1 mouse cellular context compared by ENCODE assay signal in the genomic region with DNA sequence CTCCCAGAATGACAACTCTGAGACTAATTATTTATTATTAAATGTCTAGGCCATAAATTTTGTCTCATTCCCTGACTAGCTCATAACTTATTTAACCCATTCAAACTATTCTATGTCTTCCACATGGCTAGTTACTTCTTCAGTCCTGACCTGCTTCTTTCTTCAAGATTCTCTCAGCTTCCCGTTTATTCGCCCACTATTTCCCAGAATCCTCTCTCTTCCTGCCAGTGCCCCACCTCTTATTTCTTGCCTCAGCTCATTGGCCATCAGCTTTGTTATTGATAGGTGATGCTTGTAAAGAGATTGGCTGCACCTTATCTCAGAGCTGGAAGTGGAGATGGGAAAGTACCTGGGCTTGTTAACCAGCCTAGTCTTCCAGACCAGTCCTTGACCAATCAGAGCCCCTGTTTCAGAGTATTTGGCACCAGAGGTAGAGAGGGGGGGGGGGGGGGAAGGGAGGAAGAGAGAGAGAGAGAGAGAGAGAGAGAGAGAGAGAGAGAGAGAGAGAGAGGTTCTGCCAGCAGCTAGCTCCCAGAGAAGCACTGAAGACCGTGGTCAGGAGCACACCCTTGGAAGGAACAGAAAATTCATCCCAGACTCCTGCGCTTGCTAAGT.
TF ChIP-seq lines count a peak whose summit lies in the region.

No protein-coding gene starts in this region.

TF ChIP-seq in MEL, 35 proteins besides CTCF, POLR2A, EP300 and RAD21 (continued from another document):
- TF ChIP-seq CHD1 (IDR thresholded peaks at IDR 0.05; ENCODE audit: low read depth, low read length), result no peak
- TF ChIP-seq SIN3A (IDR thresholded peaks at IDR 0.05; ENCODE audit: low read length), result no peak
- no peak for TF ChIP-seq JUND (IDR thresholded peaks at IDR 0.05; ENCODE audit: low read depth, low read length)
- TF ChIP-seq POLR2AphosphoS2 (IDR thresholded peaks at IDR 0.05; ENCODE audit: low read length), result no peak
